Comparison of ENCODE assay signal across 14 mouse cellular contexts in genomic region chr7:134132323-134132722, GRCm38 (mm10).
A peak's percentile ranks its signal among the peaks of the same experiment; 100 is the strongest.
DNase-seq lines count a peak whose midpoint lies in the region; ATAC-seq and TF ChIP-seq lines count a peak whose summit lies in the region.
"Had no signal": no experiment of that assay in that cellular context is flagged by ENCODE, and none has a peak within 500 bp of the region (broad histone marks: within the 10 kb centered on the region; RNA-seq: fewer than 3 reads in every experiment).

No protein-coding gene starts in this region.

- H3K9ac ChIP-seq in forebrain, embryonic 12.5 days = no peak overlapping the region
- H3K9ac ChIP-seq in forebrain, embryonic 16.5 days (replicated peaks; ENCODE audit: low read depth, low read length) = no peak overlapping the region
- H3K9ac ChIP-seq in midbrain, postnatal 0 days (replicated peaks; ENCODE audit: low read length, poor library complexity, severe bottlenecking) = no peak overlapping the region
- no peak overlapping the region for H3K9ac ChIP-seq in midbrain, embryonic 16.5 days (ENCODE audit: low read depth, low read length)
- no peak overlapping the region for H3K9ac ChIP-seq in forebrain, embryonic 14.5 days (ENCODE audit: low read length)
- H3K9ac ChIP-seq: liver, embryonic 15.5 days had no signal

- H3K9me3 ChIP-seq in forebrain, embryonic 12.5 days = no peaks in the 10 kb centered on the region
- no peaks in the 10 kb centered on the region for H3K9me3 ChIP-seq in forebrain, embryonic 16.5 days (ENCODE audit: control insufficient read depth, low read length)
- H3K9me3 ChIP-seq in midbrain, postnatal 0 days (ENCODE audit: low read length) = no peaks in the 10 kb centered on the region
- no peaks in the 10 kb centered on the region for H3K9me3 ChIP-seq in midbrain, embryonic 16.5 days (replicated peaks; ENCODE audit: control insufficient read depth, low read length, poor library complexity, severe bottlenecking)
- H3K9me3 ChIP-seq in forebrain, embryonic 14.5 days (replicated peaks; ENCODE audit: control insufficient read depth, low read length) = no peaks in the 10 kb centered on the region
- H3K9me3 ChIP-seq: liver, embryonic 15.5 days had no signal

- H3K4me2 ChIP-seq in forebrain, embryonic 12.5 days = no peak overlapping the region
- H3K4me2 ChIP-seq in forebrain, embryonic 16.5 days (ENCODE audit: low read length) = no peak overlapping the region
- no peak overlapping the region for H3K4me2 ChIP-seq in midbrain, postnatal 0 days (ENCODE audit: low read depth, low read length, poor library complexity, severe bottlenecking)
- no peak overlapping the region for H3K4me2 ChIP-seq in midbrain, embryonic 16.5 days (ENCODE audit: low read length)
- H3K4me2 ChIP-seq in forebrain, embryonic 14.5 days (ENCODE audit: low read length) = no peak overlapping the region
- H3K4me2 ChIP-seq: liver, embryonic 15.5 days had no signal

- WGBS in forebrain, embryonic 12.5 days = 29% methylated on average over 2 of the region's 2 CpGs
- 11% methylated on average over 2 of the region's 2 CpGs for WGBS in forebrain, embryonic 16.5 days
- WGBS in midbrain, postnatal 0 days = 39% methylated on average over 2 of the region's 2 CpGs
- 39% methylated on average over 2 of the region's 2 CpGs for WGBS in midbrain, embryonic 16.5 days
- WGBS in forebrain, embryonic 14.5 days = 5% methylated on average over 2 of the region's 2 CpGs

- no peak overlapping the region for H3K4me3 ChIP-seq in forebrain, embryonic 12.5 days (replicated peaks)
- H3K4me3 ChIP-seq in forebrain, embryonic 16.5 days (replicated peaks; ENCODE audit: low read length) = no peak overlapping the region
- no peak overlapping the region for H3K4me3 ChIP-seq in midbrain, postnatal 0 days (ENCODE audit: low read depth, low read length)
- H3K4me3 ChIP-seq in midbrain, embryonic 16.5 days (ENCODE audit: low read depth, low read length) = no peak overlapping the region
- H3K4me3 ChIP-seq in forebrain, embryonic 14.5 days (ENCODE audit: low read depth, low read length) = no peak overlapping the region
- H3K4me3 ChIP-seq: liver, embryonic 15.5 days had no signal

- H3K27me3 ChIP-seq in forebrain, embryonic 12.5 days = no peaks in the 10 kb centered on the region
- H3K27me3 ChIP-seq in forebrain, embryonic 16.5 days (replicated peaks; ENCODE audit: control insufficient read depth, insufficient read depth, low read length) = no peaks in the 10 kb centered on the region
- H3K27me3 ChIP-seq in midbrain, postnatal 0 days (ENCODE audit: insufficient read depth, low read length) = no peaks in the 10 kb centered on the region
- no peaks in the 10 kb centered on the region for H3K27me3 ChIP-seq in midbrain, embryonic 16.5 days (ENCODE audit: control insufficient read depth, insufficient read depth, low read depth, low read length)
- no peaks in the 10 kb centered on the region for H3K27me3 ChIP-seq in forebrain, embryonic 14.5 days (replicated peaks; ENCODE audit: control insufficient read depth, insufficient read depth, low read length)
- H3K27me3 ChIP-seq: liver, embryonic 15.5 days had no signal

- peak; percentile 55 for DNase-seq in midbrain, postnatal 0 days (ENCODE audit: low spot score)
- peak; percentile 68 for DNase-seq in forebrain, embryonic 14.5 days (ENCODE audit: low spot score)
- DNase-seq in retina, postnatal 1 day = peak; percentile 97
- no peak for DNase-seq in layer of hippocampus, adult 9-11 months
- no peak for DNase-seq in adrenal gland, adult 8-10 months
- DNase-seq: adrenal gland, adult 2 months; gastrocnemius, postnatal 25 days; heart, postnatal 14 days; lung, postnatal 10 days; right cerebral cortex, postnatal 25 days had no signal

- H3K27ac ChIP-seq in forebrain, embryonic 12.5 days = peak overlapping the region; percentile 33
- no peak overlapping the region for H3K27ac ChIP-seq in forebrain, embryonic 16.5 days (ENCODE audit: low read length)
- no peak overlapping the region for H3K27ac ChIP-seq in midbrain, postnatal 0 days (ENCODE audit: low read depth, low read length)
- no peak overlapping the region for H3K27ac ChIP-seq in midbrain, embryonic 16.5 days (ENCODE audit: low read length)
- no peak overlapping the region for H3K27ac ChIP-seq in forebrain, embryonic 14.5 days (ENCODE audit: low read depth, low read length)
- H3K27ac ChIP-seq: liver, embryonic 15.5 days had no signal

- H3K36me3 ChIP-seq in forebrain, embryonic 12.5 days (replicated peaks) = no peaks in the 10 kb centered on the region
- no peaks in the 10 kb centered on the region for H3K36me3 ChIP-seq in forebrain, embryonic 16.5 days (ENCODE audit: control insufficient read depth, insufficient read depth)
- H3K36me3 ChIP-seq in midbrain, postnatal 0 days (ENCODE audit: insufficient read depth, low read length) = no peaks in the 10 kb centered on the region
- H3K36me3 ChIP-seq in midbrain, embryonic 16.5 days (ENCODE audit: control insufficient read depth, insufficient read depth, low read length) = no peaks in the 10 kb centered on the region
- H3K36me3 ChIP-seq in forebrain, embryonic 14.5 days (ENCODE audit: control insufficient read depth, insufficient read depth, low read length) = no peaks in the 10 kb centered on the region
- H3K36me3 ChIP-seq: liver, embryonic 15.5 days had no signal

- ATAC-seq in forebrain, embryonic 12.5 days (ENCODE audit: low FRiP score) = peak; percentile 60
- ATAC-seq in forebrain, embryonic 16.5 days = no peak
- no peak for ATAC-seq in midbrain, postnatal 0 days (ENCODE audit: low FRiP score)
- ATAC-seq in midbrain, embryonic 16.5 days = no peak
- peak; percentile 50; the same call in 1 of the 2 replicates for ATAC-seq in forebrain, embryonic 14.5 days

- no peak for TF ChIP-seq CTCF in midbrain, postnatal 0 days (IDR thresholded peaks at IDR 0.05)

- peaks cover 13% of the 10 kb centered on the region; the same call in 1 of the 2 replicates for H3K4me1 ChIP-seq in forebrain, embryonic 12.5 days
- H3K4me1 ChIP-seq in forebrain, embryonic 16.5 days (replicated peaks; ENCODE audit: control insufficient read depth, insufficient read depth, low read length) = peaks cover 7% of the 10 kb centered on the region; the same call in 1 of the 2 replicates
- H3K4me1 ChIP-seq in midbrain, postnatal 0 days (ENCODE audit: insufficient read depth, low read length) = no peaks in the 10 kb centered on the region
- H3K4me1 ChIP-seq in midbrain, embryonic 16.5 days (ENCODE audit: control insufficient read depth, insufficient read depth, low read length) = peaks cover 3% of the 10 kb centered on the region; the same call in 1 of the 2 replicates
- peaks cover 15% of the 10 kb centered on the region; the same call in 1 of the 2 replicates for H3K4me1 ChIP-seq in forebrain, embryonic 14.5 days (ENCODE audit: control insufficient read depth, insufficient read depth, low read length)
- H3K4me1 ChIP-seq: liver, embryonic 15.5 days had no signal

Comparison
In these comparisons a context has a peak if more than half of its experiments do, and no peak if none do; other contexts are left out.
1. ATAC-seq: peak in forebrain, embryonic 12.5 days (single experiment) and forebrain, embryonic 14.5 days (single experiment); none in forebrain, embryonic 16.5 days (single experiment), midbrain, postnatal 0 days (single experiment) and midbrain, embryonic 16.5 days (single experiment).
2. DNase-seq: peak in midbrain, postnatal 0 days (single experiment), forebrain, embryonic 14.5 days (single experiment) and retina, postnatal 1 day (single experiment); none in layer of hippocampus, adult 9-11 months (single experiment) and adrenal gland, adult 8-10 months (single experiment).